Comparison of ENCODE assay signal across 9 mouse cellular contexts in genomic region chr17:28040620-28041019, GRCm38 (mm10). TPM values are rescaled to one million over a fixed set of nuclear protein-coding genes. Genes with fewer than 3 reads are reported as not detected.
DNase-seq lines count a peak whose midpoint lies in the region; ATAC-seq and TF ChIP-seq lines count a peak whose summit lies in the region.
"Had no signal": no experiment of that assay in that cellular context is flagged by ENCODE, and none has a peak within 500 bp of the region (broad histone marks: within the 10 kb centered on the region; RNA-seq: fewer than 3 reads in every experiment).

No protein-coding gene starts in this region.

- H3K9me3 ChIP-seq in midbrain, embryonic 10.5 days (replicated peaks): no peaks in the 10 kb centered on the region

- H3K36me3 ChIP-seq in midbrain, embryonic 10.5 days: peaks cover 31% of the 10 kb centered on the region

- TF ChIP-seq CTCF in cerebellum, adult 2 months (IDR thresholded peaks at IDR 0.05; ENCODE audit: borderline replicate concordance, insufficient read depth, low read depth, low read length): no peak

- H3K4me1 ChIP-seq in cerebellum, adult 2 months (ENCODE audit: control insufficient read depth, insufficient read depth, low read length): peaks cover 36% of the 10 kb centered on the region
- peaks cover 65% of the 10 kb centered on the region for H3K4me1 ChIP-seq in midbrain, embryonic 10.5 days

- TF ChIP-seq POLR2A in cerebellum, adult 2 months (IDR thresholded peaks at IDR 0.05; ENCODE audit: borderline replicate concordance, insufficient read depth, low read length): no peak

- H3K27ac ChIP-seq in cerebellum, adult 2 months (ENCODE audit: insufficient read depth, low read length): no peak overlapping the region
- peak overlapping the region; percentile 89 for H3K27ac ChIP-seq in midbrain, embryonic 10.5 days (replicated peaks)
- H3K27ac ChIP-seq: liver, embryonic 14.5 days had no signal

- no peak for ATAC-seq in megakaryocyte, adult 5-6 weeks (ENCODE audit: poor library complexity, severe bottlenecking)
- ATAC-seq in cerebellum, adult (ENCODE audit: insufficient number of reproducible peaks, low FRiP score, low TSS enrichment): no peak

- DNase-seq in cerebellum, adult 2 months: no peak
- no peak for DNase-seq in cerebellum, postnatal 36 days
- peak; percentile 48 to 49 for DNase-seq in right cerebral cortex, adult 2 months (ENCODE audit: low spot score in 2 of 2)
- no peak for DNase-seq in right cerebral cortex, postnatal 25 days
- DNase-seq in midbrain, embryonic 10.5 days (ENCODE audit: low spot score): peak; percentile 78
- no peak for DNase-seq in cerebellum, adult 9-10 months

- no peaks in the 10 kb centered on the region for H3K27me3 ChIP-seq in cerebellum, adult 2 months (ENCODE audit: control insufficient read depth, insufficient read depth, low read length)
- H3K27me3 ChIP-seq in midbrain, embryonic 10.5 days (ENCODE audit: low read depth, poor library complexity, severe bottlenecking): 0 out of 2 replicates have a peak, but pooled peaks cover 6% of the 10 kb centered on the region

- WGBS in cerebellum, adult 2 months: 56% methylated on average over 16 of the region's 16 CpGs
- WGBS in midbrain, embryonic 10.5 days: 21% methylated on average over 16 of the region's 16 CpGs

- peak overlapping the region; percentile 2 for H3K4me3 ChIP-seq in cerebellum, adult 2 months (replicated peaks; ENCODE audit: insufficient read depth, low read depth, low read length)
- H3K4me3 ChIP-seq in midbrain, embryonic 10.5 days: peak overlapping the region; percentile 42

RNA-seq across cellular contexts. Expression of gene Tcp11, which starts 39.8 kb away (rescaled TPM):
- polyA plus RNA-seq in cerebellum, adult 2 months (2012; rRNA removed): 0.43 and 0.70 TPM in 2 replicates
- polyA plus RNA-seq in midbrain, embryonic 10.5 days (2016; fragmentation: Nextera tagmentation; extraction: Ambion mirVana): 0.86 and 1.2 TPM in 2 replicates
- total RNA-seq in megakaryocyte, adult 5-6 weeks (2015): 0.11 and 1.1 TPM in 2 replicates
- total RNA-seq in megakaryocyte, adult 5-6 weeks (2017): 0.66 TPM in 1 of 2 replicates, not detected in the other

Comparison
In these comparisons a context has a peak if more than half of its experiments do, and no peak if none do; other contexts are left out.
1. DNase-seq: peak in right cerebral cortex, adult 2 months (2 of 2) and midbrain, embryonic 10.5 days (single experiment); none in cerebellum, adult 2 months (0 of 2), cerebellum, postnatal 36 days (0 of 2), right cerebral cortex, postnatal 25 days (single experiment) and cerebellum, adult 9-10 months (single experiment).